Mouse (Mus musculus) small intestine, adult 2 months (tissue): Measurements from ENCODE around the gene Svop.

Source experiments
- CTCF ChIP-seq: fragments of 200-500 bp; IDR thresholded peaks from 2 replicates; pipeline ENCODE4 v1.5.1; 2012; ENCODE audit warnings: low read depth, mild to moderate bottlenecking, control low read depth, inconsistent platforms, low read length, moderate library complexity, mixed read lengths; ENCODE audit not compliant: insufficient replicate concordance, insufficient read length; ENCODE audit errors: extremely low read depth
- POLR2A ChIP-seq: fragments of 200-500 bp; IDR thresholded peaks from 2 replicates; pipeline ENCODE4 v1.6.1; 2012; ENCODE audit warnings: low read depth, mild to moderate bottlenecking, control low read depth, inconsistent platforms, low read length, moderate library complexity

- TF ChIP-seq POLR2A, result no peak
- TF ChIP-seq CTCF, result no peak
Observed at GRCm38 (mm10) chr5:114091057-114091807, at the start of gene Svop.
